Mouse (Mus musculus) intestine, postnatal 0 days (tissue): Measurements from ENCODE around the gene H2-K1. TPM values are rescaled to one million over a fixed set of nuclear protein-coding genes. Genes with fewer than 3 reads are reported as not detected.

Experiments
- ATAC-seq: fragments of 200-750 bp; cut with Nextera tagmentation; 2 replicates; pipeline ENCODE4 v1.8.0; 2017; ENCODE audit warnings: mild to moderate bottlenecking, moderate TSS enrichment, moderate library complexity
- H3K27ac ChIP-seq: fragments of 300-500 bp; sonication (generic); 2 replicates; pipeline ENCODE4 v1.5.1; 2014; ENCODE audit warnings: mild to moderate bottlenecking, low read depth, low read length, moderate library complexity
- H3K27me3 ChIP-seq: fragments of 300-500 bp; sonication (generic); replicated peaks from 2 replicates; pipeline ENCODE4 v1.6.1; 2014; ENCODE audit warnings: low read length, mixed read lengths; ENCODE audit not compliant: control insufficient read depth, insufficient read depth
- H3K36me3 ChIP-seq: fragments of 300-500 bp; sonication (generic); 2 replicates; pipeline ENCODE4 v1.6.1; 2014; ENCODE audit warnings: mild to moderate bottlenecking, moderate library complexity; ENCODE audit not compliant: control insufficient read depth, insufficient read depth
- H3K4me1 ChIP-seq: fragments of 300-500 bp; sonication (generic); replicated peaks from 2 replicates; pipeline ENCODE4 v1.6.1; 2014; ENCODE audit warnings: antibody characterized with exemption, low read length, mixed read lengths; ENCODE audit not compliant: control insufficient read depth, insufficient read depth
- H3K4me2 ChIP-seq: fragments of 300-500 bp; sonication (generic); replicated peaks from 2 replicates; pipeline ENCODE4 v1.6.1; 2014; ENCODE audit warnings: low read depth, mild to moderate bottlenecking, moderate library complexity
- H3K4me3 ChIP-seq: fragments of 300-500 bp; sonication (generic); 2 replicates; pipeline ENCODE4 v1.5.1; 2014; ENCODE audit warnings: low read depth, low read length
- H3K9ac ChIP-seq: fragments of 300-500 bp; sonication (generic); 2 replicates; pipeline ENCODE4 v1.6.1; 2014; ENCODE audit warnings: mild to moderate bottlenecking, low read depth, low read length
- H3K9me3 ChIP-seq: fragments of 300-500 bp; sonication (generic); 2 replicates; pipeline ENCODE4 v1.6.1; 2016; ENCODE audit warnings: mixed run types; ENCODE audit not compliant: control insufficient read depth
- CTCF ChIP-seq: sonication (generic); IDR thresholded peaks from 2 replicates; pipeline ENCODE4 v1.5.1; 2016; ENCODE audit warnings: low read depth, mild to moderate bottlenecking, control low read depth, antibody characterized with exemption, moderate library complexity
- WGBS: fragments of 180-500 bp; shearing (Covaris S2); extraction: QIAGEN DNeasy Blood & Tissue Kit; methylation state at CpG from one replicate; pipeline ENCODE4 v1.1.7; 2014; 5-methylcytosine and 5-hydroxymethylcytosine counted together
- polyA plus RNA-seq: library from polyadenylated mRNA; unstranded; fragments of >200 nt; fragmentation: Nextera tagmentation; extraction: Ambion mirVana; gene quantifications from 2 replicates; pipeline ENCODE4 v1.2.1, GENCODE M21; 2015

The H2-K1 gene
- polyA plus RNA-seq, 1 experiment from 2014 or later: 933 TPM

DNA sequence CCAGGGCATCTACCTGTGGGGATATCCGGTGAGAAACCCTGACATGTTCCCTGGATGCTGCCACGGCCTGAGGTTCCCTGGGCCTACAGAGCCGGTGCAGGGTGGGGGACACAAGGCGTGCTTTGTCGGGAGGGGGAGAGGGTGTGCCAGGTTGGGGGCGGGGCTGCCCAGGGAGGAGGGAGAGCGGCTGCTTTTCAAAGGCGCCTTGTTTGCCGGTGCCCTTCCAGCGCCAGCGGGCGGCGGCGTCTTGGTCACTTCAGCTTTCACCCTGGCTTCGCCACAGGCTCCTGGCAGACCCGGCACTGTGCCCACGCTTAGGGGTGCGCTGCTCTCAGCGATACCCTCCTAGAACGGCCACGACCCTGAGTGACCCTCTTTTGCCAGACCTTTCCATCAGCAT is 38.3 kb upstream of the H2-K1 start:
- Histone ChIP-seq H3K4me3 (peak overlapping the region; percentile 11; the same call in 1 of the 2 replicates), H3K4me2 (peak overlapping the region; percentile 59), H3K9me3 (no peaks in the 10 kb centered on the region), H3K4me1 (no peaks in the 10 kb centered on the region; the same call in 1 of the 2 replicates), H3K27ac (no peak overlapping the region), H3K27me3 (0 out of 2 replicates have a peak, but pooled peaks cover 6% of the 10 kb centered on the region), H3K9ac (no peak overlapping the region), H3K36me3 (peaks cover 28% of the 10 kb centered on the region)
- ATAC-seq: no peak
- WGBS: 15% methylated on average over 21 of the region's 21 CpGs
- no peak for TF ChIP-seq CTCF

DNA sequence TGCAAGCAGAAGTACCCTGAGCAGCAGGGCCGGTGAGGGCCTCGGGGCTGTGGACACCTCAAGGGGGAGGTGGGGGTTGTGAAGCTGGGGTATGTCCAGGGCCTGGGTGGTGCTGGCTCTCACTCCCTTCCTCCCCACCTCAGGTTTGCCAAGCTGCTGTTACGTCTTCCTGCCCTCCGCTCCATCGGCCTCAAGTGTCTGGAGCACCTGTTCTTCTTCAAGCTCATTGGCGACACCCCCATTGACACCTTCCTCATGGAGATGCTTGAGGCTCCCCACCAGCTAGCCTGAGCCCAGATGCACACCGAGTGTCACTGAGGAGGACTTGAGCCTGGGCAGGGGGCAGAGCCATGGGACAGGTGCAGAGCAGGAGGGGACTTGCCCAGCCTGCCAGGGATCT is 37.1 kb upstream of the H2-K1 start:
- no peak overlapping the region for H3K4me2 ChIP-seq
- no peaks in the 10 kb centered on the region for H3K9me3 ChIP-seq
- no peaks in the 10 kb centered on the region; the same call in 1 of the 2 replicates for H3K4me1 ChIP-seq
- ATAC-seq: no peak
- WGBS: 87% methylated on average over 7 of the region's 7 CpGs
- peaks cover 28% of the 10 kb centered on the region for H3K36me3 ChIP-seq
- H3K27ac ChIP-seq: no peak overlapping the region
- H3K27me3 ChIP-seq: 0 out of 2 replicates have a peak, but pooled peaks cover 6% of the 10 kb centered on the region
- no peak overlapping the region for H3K9ac ChIP-seq
- H3K4me3 ChIP-seq: no peak overlapping the region
- TF ChIP-seq CTCF: no peak

DNA sequence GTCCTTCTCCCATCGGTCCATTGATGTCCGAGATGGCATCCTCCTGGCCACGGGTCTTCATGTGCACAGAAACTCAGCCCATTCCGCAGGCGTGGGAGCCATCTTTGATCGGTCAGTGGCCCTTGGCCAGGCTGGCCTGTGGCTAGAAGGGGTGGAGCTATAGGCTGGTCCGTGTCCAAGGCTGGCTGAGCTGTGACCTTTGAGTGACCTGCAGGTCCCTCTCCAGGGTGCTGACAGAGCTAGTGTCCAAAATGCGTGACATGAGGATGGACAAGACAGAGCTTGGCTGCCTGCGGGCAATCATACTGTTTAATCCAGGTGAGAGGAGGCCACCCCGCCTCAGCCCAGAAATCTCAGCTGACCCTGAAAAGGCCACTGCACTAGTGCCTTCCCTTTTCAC is 36.5 kb upstream of the H2-K1 start:
- Histone ChIP-seq H3K36me3 (peaks cover 28% of the 10 kb centered on the region), H3K4me3 (no peak overlapping the region), H3K27me3 (0 out of 2 replicates have a peak, but pooled peaks cover 6% of the 10 kb centered on the region), H3K4me1 (no peaks in the 10 kb centered on the region; the same call in 1 of the 2 replicates), H3K27ac (no peak overlapping the region), H3K9me3 (no peaks in the 10 kb centered on the region), H3K4me2 (no peak overlapping the region), H3K9ac (no peak overlapping the region)
- WGBS: 87% methylated on average over 10 of the region's 10 CpGs
- no peak for TF ChIP-seq CTCF
- no peak for ATAC-seq

DNA sequence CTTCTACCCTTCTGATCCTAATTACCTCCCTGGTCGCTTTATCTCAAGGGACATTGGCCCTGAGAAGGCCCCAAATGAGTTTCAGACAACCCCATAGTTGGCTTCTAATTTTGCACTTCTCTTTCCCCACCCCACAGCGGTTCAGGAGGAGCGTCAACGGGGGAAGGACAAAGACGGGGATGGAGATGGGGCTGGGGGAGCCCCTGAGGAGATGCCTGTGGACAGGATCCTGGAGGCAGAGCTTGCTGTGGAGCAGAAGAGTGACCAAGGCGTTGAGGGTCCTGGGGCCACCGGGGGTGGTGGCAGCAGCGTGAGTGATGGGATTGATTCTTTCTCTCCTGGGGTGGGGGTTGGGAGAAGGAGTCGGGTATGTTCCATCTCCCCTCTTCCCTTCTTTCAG is 35.4 kb upstream of the H2-K1 start:
- no peak for ATAC-seq
- Histone ChIP-seq H3K36me3 (peaks cover 28% of the 10 kb centered on the region), H3K4me1 (peaks cover 1% of the 10 kb centered on the region; the same call in 1 of the 2 replicates), H3K4me2 (no peak overlapping the region), H3K27me3 (0 out of 2 replicates have a peak, but pooled peaks cover 6% of the 10 kb centered on the region), H3K9me3 (no peaks in the 10 kb centered on the region), H3K27ac (no peak overlapping the region), H3K4me3 (no peak overlapping the region), H3K9ac (no peak overlapping the region)
- WGBS: 89% methylated on average over 8 of the region's 9 CpGs
- no peak for TF ChIP-seq CTCF

DNA sequence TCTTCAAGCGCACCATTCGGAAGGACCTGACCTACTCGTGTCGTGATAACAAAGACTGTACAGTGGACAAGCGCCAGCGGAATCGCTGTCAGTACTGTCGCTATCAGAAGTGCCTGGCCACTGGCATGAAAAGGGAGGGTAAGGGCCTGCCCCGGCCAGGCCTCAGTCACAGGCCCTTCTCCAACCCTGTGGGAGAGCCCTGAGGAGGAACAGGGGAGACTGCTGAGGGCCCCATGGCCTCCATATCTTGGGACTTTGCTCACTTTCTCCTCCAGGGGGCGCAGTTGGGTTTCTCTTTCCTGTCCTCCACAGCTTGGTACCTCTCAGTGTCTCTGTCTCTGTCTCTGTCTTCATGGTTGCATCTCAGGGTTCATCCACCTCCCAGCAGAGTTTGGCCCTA is 33.9 kb upstream of the H2-K1 start:
- Histone ChIP-seq H3K27me3 (0 out of 2 replicates have a peak, but pooled peaks cover under 1% of the 10 kb centered on the region), H3K9me3 (no peaks in the 10 kb centered on the region), H3K4me1 (peaks cover 7% of the 10 kb centered on the region; the same call in 1 of the 2 replicates), H3K9ac (no peak overlapping the region), H3K27ac (no peak overlapping the region), H3K36me3 (peaks cover 41% of the 10 kb centered on the region), H3K4me2 (no peak overlapping the region), H3K4me3 (no peak overlapping the region)
- no peak for ATAC-seq
- peak; percentile 81 for TF ChIP-seq CTCF
- 79% methylated on average over 10 of the region's 10 CpGs for WGBS

DNA sequence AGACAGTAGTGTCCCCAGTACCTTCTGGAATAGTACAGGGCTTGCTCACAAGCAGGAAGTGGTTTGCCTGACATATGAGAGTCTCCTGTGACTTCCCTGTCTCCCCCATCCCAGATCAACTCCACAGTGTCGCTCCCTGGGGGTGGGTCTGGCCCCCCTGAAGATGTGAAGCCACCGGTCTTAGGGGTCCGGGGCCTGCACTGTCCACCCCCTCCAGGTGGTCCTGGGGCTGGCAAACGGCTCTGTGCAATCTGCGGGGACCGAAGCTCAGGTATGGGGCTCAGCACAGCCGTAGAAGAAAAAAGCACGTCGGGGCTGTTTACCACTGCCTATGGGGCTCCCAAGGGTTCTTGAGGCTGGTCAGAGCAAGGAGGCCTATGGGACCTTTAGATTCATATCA is 33.3 kb upstream of the H2-K1 start:
- Histone ChIP-seq H3K36me3 (peaks cover 47% of the 10 kb centered on the region), H3K4me1 (0 out of 2 replicates have a peak, but pooled peaks cover 7% of the 10 kb centered on the region), H3K27me3 (no peaks in the 10 kb centered on the region), H3K4me3 (no peak overlapping the region), H3K9ac (no peak overlapping the region), H3K27ac (no peak overlapping the region), H3K9me3 (no peaks in the 10 kb centered on the region), H3K4me2 (no peak overlapping the region; the same call in none of the 2 replicates)
- 84% methylated on average over 9 of the region's 9 CpGs for WGBS
- ATAC-seq: no peak
- no peak; the same call in 1 of the 2 replicates for TF ChIP-seq CTCF
